Mouse (Mus musculus) ES-CJ7 (cell line): ENCODE results near the gene 1810062G17Rik.

Source experiments
- DNase-seq: peaks from one replicate; pipeline ENCODE4 v3.0.0; 2011; ENCODE audit warnings: low read depth, low spot score

Gene 1810062G17Rik

DNA sequence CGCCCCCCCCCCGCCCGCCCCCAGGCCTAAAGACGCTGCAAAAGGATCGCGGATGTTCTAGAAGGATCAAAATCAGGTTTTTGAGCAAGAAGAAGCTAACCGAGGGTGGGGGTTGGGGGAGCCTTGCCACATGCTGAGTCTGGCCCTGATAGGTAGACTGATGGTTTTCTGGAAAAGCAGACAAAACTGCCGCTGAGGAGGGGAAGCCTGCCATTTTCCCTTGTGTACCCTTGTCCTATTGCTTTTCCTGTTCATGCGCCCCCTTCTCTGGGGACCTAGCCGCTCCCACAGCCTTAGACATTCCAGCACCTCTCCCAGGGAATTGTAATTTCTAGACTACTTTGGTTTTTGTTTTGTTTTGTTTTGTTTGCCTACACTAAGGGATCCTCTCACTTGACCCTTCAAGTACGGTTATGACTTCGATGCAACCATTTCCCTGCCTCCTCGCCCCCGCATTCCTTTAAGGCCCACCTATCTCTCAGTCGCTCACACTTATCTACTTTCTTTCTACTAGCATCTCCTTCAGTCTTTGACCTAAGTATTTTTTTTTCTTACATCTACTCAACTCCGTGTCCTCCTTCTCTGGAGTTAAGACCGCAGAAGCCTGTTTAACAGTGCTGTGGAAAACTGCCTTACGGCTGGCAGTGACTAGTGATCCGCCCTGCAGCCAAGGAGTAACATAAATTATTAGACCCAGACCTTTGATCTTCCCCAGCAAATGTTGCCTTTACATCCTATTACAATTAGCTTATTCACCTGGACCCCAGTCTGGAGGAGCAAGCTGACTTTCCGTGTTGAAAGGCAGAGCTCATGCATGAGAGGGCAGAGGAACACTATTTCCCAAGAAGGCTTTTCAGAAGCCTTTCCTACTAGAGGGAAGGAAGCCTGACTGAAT, 771 bp downstream of the 1810062G17Rik start:
- DNase-seq = peak; percentile 4

DNA sequence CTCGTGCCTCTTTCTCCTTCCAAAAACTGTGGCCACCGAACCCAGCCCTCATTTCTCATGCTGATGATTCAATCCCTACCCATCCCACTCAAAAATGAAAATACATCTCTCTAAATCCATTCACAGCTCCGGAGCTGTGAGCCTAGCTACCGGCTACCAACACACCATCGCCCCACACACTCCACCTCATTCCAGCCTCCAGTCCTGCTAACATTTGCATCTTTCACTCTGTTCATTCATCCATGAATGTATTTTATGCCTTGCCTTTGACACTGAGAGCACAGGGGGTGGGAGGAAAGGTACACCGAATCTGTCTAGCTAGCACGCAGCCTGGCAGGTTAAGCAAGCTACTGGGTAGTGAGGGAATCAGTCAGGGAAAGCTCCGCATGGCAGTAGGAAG, 3.0 kb downstream of the 1810062G17Rik start:
- no peak for DNase-seq

DNA sequence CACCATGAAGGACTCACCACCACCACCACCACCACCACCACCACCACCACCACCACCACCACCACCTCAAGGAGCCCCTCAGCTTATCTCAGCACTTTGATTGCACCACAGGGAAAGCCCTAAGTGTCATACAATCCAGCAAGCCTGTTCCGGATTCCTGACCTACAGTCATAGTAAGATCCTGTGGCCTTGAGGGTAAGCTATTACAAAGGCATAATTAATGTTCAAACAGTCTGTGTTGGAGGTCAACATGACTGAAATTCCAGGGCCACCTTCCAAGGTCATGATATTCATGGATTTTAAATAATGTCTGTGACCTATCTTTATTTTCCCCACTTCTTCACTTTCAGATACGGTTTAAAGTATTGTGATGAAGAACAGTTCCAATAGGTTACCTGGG, 4.7 kb downstream of the 1810062G17Rik start:
- DNase-seq = no peak

DNA sequence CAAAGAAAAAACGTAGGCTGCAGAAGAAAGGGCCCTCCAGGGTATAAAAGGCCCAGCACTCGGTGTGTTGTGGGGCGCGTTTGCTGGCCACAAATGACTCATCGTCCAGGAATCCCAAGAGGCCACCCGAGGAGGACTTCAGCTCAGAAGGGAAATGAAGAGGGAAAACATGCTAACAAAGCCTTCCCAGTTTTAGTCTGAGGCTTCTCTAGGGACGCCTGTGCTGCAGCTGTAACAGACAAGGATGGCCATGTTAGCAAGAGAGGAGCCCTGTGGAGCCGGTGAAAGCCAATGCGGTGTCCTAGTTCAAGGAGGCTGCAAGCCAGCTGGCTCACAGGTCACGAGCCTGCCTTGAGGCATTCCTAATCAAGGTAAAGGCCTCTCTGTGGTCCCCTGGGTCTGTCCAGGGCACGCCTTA, 6.0 kb downstream of the 1810062G17Rik start:
- no peak for DNase-seq

DNA sequence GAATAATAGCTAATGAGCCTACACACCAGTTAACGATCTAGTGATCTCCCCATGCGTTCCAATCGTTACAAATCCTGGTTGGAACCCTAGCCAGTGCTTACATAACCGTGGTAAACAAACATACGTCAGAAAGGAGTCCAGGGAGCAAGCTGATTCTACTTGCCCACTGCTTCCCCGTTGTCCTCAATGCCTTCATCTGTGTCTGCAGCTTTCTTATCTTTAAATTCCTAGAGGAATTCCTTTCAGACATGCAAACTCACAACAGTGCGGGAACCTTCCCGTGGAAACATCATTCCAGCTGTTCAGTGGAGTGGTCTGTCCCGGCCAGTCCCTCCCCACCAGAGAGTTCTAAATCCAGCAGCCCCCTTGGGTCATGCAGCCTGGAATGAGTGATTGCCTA, 7.2 kb downstream of the 1810062G17Rik start:
- no peak for DNase-seq

DNA sequence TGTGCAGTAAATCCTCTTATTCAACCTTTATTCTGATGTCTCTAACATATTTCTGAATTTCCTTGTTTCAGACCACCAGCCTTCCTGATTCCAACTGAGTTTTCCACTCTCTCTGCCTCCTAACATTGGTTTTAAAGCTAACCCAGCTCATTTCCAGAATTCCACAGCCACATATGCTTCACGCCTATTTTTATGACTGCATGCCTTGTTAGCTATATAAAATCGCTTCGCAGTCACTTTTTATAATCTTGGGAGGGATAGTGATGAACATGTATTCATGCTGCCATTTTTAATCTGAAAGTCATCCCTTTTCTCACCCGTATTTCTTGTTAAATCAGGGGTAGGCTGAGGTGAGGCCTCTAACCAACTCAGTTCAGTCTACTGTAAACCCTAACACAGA, 8.6 kb downstream of the 1810062G17Rik start:
- DNase-seq = no peak

DNA sequence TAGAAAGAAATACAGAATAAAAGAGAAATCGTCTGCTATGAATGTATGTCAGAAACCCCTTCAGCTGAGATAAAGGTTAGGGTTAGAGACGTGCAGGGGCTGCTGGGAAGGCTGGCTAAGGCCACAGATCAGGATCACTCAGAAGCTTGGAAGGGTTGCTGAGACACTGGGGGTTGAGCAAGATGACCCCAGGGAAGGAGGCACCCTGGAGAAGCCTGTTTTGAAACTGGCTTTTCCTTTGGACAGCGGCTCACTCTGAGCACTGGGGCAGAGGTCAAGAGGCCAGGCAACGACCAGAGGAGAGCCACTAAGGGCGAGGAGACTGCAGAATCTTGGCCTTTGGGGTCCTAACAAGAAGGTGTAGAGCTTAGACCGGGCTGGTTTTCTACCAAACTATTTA, 10.4 kb downstream of the 1810062G17Rik start:
- DNase-seq = no peak

DNA sequence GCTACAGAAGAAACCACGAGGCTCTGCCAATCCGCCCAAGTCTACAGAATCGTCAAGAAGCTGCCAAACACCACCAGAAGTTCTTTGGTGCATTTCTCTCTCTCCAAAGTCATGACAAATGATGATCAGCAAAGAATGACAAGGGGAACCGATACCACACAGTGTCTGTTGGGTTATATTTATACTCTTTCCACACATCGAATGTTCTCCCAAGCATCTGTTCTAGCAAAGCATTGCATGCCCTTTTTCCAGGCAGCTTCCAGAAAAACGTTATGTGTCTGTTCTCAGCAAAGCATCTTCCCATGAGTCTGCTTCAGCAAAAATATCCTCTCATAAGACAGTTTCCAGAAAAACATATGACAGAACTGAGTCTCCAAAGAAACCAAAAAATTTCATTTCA, 11.1 kb downstream of the 1810062G17Rik start:
- no peak for DNase-seq

DNA sequence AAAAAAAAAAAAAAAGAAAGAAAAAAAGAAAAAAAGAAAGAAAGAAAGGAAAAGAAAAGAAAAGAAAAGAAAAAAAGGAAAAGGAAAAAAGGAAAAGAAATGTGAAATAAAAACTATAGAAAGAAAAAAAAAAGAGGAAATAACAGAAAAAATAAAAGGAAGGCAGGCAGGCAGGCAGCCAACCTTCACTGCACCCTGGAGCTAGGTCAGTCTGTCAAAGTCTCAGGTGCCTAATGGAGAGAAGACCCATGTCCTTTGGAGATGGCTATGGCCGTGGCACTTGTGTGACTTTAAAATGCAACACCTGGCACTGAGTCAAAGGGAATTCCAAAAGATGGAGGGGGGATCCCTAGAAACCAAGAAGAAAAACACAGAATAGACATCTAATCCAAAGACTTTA, 12.6 kb downstream of the 1810062G17Rik start:
- DNase-seq = no peak

DNA sequence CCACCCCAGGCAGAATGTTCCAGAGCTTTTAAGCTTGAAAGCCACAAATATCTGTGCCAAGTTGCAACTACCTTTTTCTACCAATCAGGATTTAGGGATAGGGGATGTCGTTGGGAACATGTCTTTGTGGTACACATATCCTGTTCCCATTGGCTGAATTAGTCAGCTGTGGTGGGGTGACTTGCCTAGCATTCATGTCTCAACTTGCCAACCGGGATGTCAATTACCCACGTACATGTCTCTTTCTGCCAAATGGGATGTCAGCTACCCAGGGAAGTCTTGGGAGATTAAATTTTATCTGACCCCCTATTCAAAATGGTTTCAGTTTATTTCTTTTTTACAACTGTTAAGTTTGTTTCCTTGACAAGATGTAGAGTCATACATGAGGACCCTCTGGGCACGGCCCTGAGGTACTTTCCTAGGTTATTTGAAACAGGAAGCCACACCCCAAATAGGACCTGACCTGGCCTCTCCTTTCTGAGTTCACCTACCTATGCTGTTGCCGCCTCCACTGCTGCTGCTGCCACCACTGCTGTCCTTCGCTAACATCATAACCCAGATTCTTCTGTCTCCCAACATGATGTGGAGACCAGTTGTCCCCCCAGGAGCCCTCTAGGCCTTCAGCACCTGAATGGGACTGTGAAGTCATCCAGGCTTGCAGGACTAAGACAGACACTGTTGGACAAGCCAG, 13.3 kb downstream of the 1810062G17Rik start:
- DNase-seq = no peak

DNA sequence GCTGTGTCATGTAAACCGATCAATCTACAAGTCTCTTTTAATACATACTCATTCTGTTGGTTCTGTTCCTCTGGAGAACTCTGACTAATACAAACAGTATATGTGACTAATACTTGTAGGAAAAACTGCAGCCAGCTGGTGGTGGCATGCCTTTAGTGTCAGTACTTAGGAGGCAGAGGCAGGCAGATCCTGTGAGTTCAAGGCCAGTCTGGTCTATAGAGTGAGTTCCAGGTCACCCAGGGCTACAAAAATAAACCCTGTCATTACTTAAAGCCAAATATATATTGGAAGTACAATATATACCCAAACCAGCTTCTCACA, 13.8 kb downstream of the 1810062G17Rik start:
- no peak for DNase-seq

DNA sequence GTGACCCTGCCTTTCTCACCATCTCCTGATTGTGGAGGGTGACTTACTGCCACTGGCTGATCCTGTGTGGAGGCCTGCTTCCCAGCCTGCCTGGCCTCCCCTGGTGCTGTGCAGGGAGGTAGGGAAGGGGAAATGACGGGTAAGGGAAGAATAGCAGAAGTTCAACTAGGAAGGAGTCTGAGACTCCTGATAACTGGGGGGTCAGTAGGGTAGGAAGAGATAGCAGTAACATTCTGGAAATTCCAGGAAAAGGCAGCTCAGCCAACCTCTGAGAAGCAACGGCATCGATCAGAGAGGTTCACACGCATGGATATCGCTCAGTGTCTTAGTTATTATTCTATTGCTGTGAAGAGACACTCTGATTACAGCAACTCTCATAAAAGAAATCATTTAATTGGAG, 15.8 kb downstream of the 1810062G17Rik start:
- DNase-seq = no peak

DNA sequence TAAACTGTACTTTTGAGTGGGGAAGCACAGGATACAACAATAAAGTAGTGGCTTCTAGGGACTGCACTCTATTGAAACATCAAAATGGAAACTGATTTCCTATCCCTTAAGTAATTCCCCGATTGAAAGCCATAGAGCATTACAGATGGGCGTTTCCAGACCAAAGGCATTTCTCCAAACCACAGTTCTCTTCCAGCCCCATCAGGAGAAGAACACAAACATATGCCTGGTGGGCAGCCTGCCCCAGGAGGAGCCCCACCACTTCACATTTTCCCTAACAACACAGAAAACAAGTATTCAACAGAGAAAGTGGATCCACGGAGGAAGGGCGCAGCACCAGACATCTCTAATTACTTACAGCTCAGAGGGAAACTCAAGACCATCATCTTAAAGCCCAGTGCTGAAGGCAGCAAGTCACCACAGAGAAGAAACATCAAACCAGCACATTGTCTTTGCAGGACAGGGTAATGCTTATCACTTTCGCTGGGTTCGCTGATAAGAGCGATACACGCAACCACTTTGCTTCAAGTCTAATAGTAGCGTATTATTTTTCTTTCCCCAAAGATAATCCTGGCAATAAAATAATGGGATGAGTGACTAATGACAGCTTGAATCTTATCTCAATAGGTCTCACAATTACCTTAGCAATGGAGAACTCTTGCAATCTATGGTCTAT, 17.1 kb downstream of the 1810062G17Rik start:
- no peak for DNase-seq

DNA sequence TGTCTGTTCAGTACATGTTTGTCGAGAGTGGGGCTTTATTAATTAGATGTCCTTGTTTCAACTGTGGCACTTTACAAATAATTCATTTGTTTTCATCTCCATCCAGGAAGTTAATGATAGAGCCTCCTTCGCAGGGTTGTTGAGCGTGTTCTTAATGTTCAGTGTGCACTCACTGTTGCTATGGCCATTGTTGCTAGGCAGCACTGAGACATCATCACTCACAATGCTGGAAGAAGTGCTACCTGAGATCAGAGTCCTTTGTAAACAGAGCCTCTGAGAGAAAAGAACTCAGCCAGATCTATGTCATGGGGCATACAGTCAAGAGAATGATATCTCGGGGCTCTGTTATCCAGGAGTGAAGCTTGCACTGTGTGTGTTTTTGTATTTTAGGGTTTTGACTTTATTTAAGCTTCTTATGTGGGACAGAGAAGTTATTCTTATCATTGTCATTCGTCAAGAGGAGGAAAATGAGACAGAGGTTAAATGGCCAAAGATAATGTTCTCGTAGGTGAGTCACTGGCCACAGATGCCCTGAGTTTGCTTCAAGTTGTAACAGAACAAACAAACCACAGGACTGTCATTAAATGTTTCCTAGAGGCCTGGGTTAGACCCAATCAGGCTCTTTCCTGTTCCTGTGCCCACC, 18.0 kb downstream of the 1810062G17Rik start:
- no peak for DNase-seq

DNA sequence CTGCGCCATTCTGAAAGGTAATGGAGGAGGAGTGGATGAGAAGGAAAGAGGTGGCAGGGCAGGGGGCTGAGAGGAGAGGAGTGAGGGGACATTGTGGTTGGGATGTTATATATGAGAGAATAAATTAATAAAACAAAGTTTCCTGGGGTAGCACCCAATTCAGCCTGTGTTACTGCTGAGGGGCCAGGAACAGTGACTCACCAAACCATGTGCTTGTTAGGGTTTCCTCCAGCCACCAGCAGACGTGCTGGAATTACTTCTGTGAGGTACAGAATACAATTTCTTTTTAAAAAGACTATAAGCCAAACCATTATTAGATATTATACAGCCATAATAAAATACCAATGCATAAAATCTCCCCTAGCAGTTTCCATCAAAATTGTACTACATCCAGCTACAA, 18.9 kb downstream of the 1810062G17Rik start:
- DNase-seq = no peak

DNA sequence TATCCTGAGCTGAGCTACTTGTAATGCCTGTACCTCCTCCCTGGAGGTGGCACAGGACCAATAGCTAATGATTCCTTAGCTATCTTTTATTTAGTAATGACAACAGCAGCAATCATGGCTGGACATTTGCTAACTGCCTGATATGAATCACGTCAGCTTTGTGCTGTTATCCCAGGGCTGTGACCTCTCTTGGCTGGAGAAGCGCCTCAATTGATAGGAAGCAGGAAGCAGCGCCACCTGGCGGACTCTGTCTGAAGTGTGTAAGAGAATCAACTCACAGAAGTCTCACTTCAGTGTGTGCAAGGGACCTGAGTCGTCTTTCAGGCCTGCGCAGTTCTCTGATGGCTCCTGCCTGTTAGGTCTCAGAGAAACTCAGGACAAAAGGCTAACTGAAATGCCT, 19.7 kb downstream of the 1810062G17Rik start:
- peak; percentile 79 for DNase-seq

DNA sequence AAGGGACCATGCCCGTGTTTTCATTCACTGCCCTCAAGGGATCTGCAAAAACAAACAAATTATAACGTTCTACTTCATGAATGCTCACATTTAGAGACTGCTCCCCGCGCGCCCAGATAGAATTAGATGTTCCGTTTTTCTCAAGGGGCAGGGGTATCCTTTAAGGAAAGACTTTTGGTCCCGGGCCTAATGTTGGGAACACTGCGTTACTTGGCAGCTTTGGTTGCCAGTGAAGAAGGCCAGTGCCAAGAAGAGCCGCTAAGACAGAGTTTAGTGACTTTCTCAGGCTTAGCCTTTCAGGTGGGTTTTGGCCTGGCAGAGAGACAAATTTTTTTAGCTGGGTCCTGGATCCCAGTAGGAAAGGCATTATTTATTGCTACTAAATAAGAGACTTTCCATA, 20.5 kb downstream of the 1810062G17Rik start:
- DNase-seq = no peak

DNA sequence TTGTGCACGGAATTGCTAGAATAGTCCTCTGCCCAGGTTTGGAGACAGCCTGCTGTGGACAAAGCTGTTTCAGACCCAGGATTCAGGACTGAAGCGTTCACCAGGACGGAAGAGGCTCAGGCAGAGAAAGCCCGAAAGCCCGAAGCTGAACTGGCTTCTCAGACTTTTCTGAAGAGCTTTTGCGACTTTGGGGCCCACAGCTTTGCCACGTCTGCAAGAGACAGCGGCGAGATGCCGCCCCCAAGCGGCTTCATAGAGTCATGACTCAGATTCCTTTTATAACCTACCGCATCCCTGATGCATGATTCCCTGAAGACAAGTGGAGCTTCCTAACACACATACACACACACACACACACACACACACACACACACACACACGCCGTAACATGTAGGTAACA, 21.0 kb downstream of the 1810062G17Rik start:
- peak; percentile 69 for DNase-seq

DNA sequence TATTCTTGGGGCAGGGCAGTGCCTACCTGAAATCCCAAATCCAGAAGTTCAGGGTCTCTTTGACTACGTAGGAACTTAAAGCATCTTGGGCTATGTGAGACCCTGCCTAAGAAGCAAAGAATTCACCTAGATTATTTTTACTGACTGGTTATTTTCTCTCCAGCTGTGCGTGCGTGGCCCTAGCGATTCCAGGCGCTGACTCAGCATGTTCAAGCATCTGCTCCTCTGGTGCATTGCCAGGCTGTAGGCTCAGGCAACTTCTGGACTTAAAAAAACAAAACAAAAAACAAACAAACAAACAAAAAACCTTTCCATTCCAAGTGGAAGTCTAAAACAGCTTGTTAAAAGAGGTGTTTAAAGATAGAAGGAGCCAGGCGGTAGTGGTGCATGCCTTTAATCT, 22.5 kb downstream of the 1810062G17Rik start:
- DNase-seq = no peak

DNA sequence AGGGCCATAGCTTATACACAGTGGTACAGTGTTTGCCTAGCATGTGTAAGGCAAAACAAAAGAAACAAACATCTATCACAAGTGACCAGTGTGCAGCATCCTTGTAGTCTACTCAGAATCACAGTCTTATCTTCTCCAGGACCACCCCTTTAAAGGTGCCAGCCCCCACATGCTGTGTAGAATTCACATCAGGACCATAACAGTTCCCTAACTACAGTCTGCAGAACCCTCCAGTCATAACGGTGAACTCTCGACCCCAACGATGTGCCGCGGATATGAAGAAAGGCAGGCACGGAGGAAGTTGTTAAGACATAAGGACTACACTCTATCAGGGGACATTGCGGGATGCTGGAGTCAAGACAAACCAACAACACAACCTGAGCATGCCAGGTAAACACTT, 23.7 kb downstream of the 1810062G17Rik start:
- no peak for DNase-seq

DNA sequence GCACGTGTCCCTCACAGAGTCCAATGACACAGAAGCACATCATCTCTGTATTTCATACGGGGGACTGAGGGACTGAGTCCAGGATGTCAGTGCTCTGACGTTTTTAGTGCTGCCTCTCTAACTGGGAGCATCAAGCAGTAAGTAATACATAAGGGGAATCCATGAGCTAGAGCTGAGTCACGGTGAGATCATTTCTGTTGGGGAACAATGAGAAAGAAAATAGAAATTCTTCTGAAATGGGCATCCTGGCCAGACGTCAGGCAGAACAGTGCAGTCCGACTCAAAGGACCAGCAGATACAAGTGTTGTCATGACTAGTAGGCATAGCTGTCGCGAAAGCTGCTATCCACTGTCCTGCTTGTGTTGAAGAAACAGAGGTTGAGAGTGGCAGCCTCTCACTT, 25.2 kb downstream of the 1810062G17Rik start:
- no peak for DNase-seq

DNA sequence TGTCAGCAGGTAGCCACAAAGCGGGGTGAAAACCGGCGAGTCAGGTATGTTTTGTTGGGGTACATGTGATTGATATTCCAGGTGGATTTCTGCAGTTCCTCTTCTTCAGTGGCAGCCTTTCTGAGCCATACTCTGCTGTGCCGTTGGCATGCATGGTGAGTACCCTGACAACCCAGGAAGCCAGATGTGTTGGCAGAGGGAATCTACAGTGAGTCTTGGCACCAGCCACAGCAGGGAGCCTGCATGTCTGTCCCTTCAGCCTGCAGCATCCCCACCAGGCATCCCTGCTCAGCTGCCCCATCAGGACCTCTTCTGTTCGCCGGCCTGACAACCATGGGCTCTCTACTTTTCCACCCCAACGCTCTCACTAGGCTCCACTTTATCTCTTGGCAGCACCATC, 25.8 kb downstream of the 1810062G17Rik start:
- no peak for DNase-seq
